Mouse (Mus musculus) layer of hippocampus, adult 9-10 months (tissue): ENCODE results near the gene Bnipl.
A peak's percentile ranks its signal among the peaks of the same experiment; 100 is the strongest.

Experiments used
- DNase-seq: peaks from one replicate; pipeline ENCODE4 v3.0.0; 2022; ENCODE audit warnings: low spot score

The Bnipl gene

DNA sequence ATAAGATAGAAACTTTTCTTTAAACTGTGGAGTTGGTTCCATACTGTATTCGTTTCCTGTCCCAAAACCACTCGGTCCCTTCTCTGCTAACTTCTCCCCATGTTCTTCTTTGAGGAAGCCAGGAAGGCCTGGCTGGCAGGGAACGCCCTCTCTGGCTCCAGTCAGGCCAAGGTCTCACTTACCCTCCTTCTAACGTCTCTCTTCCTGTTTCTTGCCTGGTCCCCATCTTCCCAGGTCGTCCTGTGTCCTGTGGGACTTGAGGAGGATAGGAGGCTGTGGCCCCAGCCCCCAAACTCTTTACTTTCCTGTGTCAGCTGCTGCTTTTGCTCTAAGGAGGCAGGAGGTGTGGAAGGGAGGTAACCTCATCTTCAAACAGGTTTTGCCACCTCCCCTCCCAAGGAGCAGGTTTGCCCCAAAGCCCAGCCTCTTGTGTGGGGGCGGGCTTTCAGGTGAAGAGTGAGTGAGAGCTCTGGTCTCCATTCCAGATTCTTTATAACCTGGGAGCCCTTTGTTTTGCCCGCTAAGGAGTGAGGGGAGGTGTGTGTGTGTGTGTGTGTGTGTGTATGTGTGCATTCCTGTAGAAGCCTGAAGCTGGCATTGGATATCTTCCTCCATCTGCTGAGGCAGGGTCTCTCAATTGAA, at the start of gene Bnipl:
TSS of gene Bnipl (minus strand) at position 411 of the 642 bp plus-strand sequence.
- DNase-seq, result no peak

DNA sequence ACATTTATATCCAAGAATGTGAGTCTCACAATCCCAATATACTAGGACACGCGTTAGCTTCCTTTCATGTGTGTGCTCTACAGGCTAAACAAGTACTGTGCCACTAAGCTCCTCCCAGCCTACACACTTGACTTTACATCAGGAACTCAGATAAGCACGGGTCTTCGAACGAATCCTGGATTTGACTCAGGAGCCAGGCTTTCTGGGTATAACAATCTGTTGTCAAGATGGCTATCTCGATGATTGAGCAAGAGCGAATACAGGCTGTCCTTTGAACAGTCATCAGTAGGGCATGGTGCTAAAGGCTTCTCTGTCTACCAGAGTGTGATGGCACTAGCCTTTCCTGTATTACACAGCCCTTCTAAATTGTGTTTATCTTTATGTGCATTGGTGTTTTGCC, 47.0 kb upstream of the Bnipl start:
- no peak for DNase-seq

- DNase-seq, result no peak
Measured at GRCm38 (mm10) chr3:95296103-95296469, 45.1 kb upstream of the Bnipl start.

DNA sequence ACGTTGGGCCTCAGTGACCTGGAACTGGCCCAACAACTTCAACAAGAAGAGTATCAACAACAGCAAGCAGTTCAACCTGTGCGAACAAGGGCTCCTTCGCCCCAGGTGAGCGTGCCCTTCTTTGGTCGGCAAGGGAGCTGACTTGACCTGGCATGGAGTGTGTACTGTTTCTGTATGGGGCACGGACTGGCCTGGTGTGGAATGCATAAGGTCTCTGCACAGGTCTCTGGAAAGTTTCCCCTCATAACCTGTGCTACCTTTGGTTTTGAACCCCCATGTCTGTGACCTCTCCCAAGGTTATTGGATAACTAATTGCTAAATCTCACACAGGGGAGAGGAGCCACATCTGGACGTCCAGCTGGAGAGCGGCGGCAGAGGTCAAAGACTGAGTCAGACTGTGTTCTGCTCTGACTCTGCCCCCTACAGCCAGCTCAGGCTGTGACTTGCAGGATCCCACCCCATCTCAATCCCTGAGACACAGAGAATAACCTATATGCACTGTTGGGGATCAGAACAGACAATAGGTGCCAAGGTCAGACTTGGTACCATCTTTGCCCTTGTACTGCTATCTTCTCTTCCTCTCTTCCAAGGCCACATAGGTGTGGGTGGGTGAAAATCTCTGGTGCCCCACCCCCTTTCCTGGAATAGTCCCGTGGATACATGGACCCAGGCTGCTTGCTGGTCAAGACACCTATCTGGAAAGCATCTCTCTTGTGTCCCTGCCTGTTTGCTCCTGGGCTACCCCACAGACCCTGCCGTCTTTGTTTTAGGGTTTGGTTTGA, 44.5 kb upstream of the Bnipl start:
- no peak for DNase-seq

GRCm38 (mm10) chr3:95294718-95295117, 43.7 kb upstream of the Bnipl start:
- no peak for DNase-seq

GRCm38 (mm10) chr3:95294316-95294715, 43.3 kb upstream of the Bnipl start:
- DNase-seq, result no peak

DNA sequence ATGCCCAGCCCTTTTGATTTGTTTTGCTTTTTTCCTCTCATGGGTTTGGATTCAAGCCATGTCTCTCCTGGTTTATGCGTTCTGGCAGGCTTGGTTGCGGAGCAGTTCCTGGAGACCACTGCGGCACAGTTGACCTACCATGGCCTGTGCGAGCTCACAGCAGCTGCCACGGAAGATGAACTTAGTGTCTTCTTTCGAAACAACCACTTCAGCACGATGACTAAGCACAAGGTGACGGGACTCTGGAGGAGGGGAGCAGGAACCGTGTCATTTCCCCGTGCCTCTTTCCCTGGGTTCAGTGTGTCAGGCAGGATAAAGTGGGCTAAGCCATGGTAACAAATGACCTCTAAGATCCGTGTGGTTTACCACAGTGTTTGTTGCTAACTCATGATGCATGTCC, 42.5 kb upstream of the Bnipl start:
- no peak for DNase-seq

- DNase-seq, result no peak
Measured at GRCm38 (mm10) chr3:95292899-95293298, 41.9 kb upstream of the Bnipl start.

- no peak for DNase-seq
Measured at GRCm38 (mm10) chr3:95291041-95291440, 40.0 kb upstream of the Bnipl start.

DNA sequence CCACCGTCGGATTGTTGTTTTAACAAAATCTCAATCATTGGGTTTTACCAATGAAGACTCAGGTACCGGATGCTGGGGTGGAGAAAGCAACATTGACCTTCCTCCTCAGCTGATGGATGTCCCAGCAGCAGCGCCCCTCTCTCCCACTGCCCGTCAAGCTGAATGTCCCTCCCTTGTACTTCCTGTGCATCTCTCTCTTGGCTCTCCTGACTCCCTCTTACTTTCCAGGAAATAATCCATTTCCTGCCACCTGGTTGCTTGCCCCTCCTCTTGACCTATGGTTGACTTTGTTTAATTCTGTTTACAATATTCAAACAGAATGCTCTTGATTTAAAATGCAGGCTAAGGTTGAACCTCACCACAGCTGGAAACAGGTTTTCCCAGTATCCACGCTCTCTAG, 39.2 kb upstream of the Bnipl start:
- no peak for DNase-seq

- DNase-seq, result no peak
Measured at GRCm38 (mm10) chr3:95289419-95289818, 38.4 kb upstream of the Bnipl start.

DNA sequence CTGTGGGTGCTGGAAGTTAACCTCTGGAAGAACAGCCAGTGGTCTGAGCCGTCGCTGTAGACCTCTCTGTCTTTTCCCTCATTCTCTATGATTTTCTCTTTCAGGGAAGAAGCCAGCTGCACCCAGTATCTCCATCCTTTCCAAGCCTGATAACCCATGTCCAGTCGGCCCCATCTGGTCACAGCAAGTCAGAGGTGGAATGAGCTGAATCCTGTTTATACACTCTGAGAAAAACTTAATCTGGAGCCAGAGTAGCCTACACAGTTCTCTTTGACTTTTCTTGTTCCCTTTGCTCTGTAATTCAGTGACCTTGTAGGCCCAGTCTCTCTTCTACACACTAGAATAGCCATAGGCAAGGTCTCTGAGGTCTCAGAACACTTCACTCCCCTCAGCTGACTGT, 36.5 kb upstream of the Bnipl start:
- no peak for DNase-seq

- no peak for DNase-seq
Measured at GRCm38 (mm10) chr3:95286510-95286909, 35.5 kb upstream of the Bnipl start.

GRCm38 (mm10) chr3:95286011-95286410, 35.0 kb upstream of the Bnipl start:
- DNase-seq, result no peak

DNA sequence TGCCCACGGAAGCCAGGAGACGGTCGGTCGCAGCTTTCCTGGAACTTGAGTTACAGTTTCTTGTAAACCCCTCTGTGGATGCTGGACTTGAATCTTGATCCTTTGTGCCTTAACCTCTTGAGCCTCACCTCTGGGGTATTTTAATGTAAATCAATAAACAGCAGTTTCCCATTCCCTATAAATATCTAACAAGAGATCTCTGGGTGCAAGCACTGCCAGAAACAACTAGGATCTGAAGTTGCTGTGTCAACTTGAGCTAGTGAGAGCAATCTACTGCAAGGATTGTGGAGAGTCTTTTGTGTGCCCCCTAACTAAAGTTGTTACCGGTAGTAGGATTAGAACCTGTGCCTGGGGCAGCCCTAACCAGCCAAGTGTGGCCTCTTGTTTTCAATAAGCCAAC, 34.4 kb upstream of the Bnipl start:
- no peak for DNase-seq

DNA sequence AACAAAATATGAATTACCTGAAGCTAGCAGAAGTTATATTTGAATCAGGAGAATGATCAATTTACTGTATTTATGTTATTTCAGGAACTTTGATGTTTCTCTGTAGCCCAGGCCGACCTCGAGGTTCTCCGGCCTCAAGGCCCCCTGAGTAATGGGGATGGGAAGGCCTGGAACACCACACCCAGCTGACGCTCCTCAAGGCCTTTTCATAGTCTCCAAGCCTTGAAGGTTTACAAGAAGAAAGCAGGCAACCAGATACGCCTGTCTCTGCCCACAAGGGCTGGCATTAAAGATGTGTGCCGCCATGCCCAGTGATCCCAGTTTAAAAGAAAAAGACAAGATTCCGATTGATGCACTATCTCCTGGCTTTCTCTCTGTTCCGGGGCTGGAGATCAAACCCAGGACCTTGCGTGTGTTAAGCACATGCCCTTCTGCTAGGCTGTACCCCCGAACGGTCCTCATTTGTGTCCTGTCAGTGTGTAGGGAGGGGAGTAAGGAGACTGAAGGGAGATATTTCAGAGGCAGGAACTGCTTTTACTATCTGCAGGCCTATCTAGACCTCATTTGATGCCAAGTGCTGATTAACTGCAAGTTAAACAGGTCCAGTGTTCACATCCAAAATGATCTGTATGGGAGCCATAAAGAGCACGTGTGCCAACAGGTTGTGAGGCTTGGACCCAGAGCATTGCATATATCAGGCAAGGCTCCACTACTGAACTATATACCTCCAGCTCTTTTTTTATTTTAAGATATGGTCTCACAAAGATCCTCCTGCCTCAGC, 33.7 kb upstream of the Bnipl start:
- DNase-seq, result no peak

DNA sequence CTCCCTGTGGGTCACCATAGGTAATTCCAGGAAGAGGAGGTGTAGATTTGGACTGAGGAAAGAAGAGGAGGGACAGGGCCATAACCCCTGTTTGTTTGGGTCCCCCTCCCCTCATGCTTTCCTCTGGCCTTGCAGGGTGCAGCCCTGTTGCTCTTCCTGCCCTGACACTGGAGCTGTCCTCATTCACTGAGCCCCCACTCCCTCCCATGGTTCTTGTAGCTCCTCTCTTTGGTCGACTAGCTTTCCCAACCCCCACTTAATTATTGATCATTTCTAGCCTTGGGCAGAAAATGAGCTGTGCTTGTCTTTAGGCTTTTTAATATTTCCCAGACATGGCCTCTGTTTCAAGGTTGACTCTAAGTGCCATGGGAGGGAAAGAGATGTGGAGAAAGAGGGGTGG, 33.1 kb upstream of the Bnipl start:
- no peak for DNase-seq

DNA sequence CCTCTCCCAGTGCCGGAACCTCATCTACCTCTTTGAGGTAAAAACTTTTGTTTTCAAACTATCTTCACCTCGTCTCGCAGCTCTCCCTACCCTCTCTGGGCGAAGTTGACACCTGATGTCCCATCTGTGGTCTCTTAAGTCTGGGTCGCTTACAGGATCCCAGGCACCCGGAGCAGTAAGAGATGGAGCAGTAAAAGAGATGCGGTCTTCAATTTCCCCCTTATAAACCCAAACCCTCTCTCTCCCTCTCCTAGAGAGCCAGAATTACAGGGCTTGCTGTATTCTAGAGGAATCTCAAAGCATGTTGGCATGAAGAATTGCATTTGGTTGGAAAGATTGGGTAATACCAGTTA, 32.6 kb upstream of the Bnipl start:
- DNase-seq, result no peak

DNA sequence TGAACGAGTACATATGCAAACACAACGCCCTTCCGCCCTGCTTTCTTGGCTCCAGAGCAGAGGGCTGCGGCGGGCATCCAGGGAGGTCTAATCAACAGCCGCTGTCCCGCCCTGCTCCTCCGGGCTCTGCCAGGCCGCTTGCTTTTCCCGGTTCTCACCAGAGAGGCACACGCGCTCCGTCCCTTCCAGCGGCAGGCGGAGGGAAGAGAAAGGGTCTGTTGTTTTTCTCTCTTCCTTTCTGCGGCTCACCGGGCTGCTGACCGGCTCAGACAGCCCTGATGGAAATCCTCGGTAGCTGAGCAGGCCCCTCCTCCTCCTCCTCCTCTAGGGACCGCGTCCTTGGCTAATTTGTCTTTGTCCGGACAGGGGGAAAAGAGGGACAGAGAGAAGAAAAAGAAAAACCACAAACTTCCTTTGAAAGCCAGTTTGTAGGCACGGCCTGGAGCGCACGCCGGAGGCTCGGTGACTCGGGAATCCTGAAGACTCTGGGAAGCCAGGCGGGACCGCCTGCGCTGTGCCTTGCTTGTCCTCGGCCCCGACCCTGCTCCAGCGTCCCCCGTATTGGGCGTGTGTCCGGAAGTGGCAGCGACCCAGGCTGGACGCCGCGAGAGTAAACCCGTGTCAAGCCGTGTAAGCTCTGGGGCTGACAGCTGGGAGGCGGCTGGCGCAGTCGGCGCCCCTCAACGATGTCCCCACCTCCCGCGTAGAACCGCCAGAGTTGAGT, 32.0 kb upstream of the Bnipl start:
- no peak for DNase-seq

DNA sequence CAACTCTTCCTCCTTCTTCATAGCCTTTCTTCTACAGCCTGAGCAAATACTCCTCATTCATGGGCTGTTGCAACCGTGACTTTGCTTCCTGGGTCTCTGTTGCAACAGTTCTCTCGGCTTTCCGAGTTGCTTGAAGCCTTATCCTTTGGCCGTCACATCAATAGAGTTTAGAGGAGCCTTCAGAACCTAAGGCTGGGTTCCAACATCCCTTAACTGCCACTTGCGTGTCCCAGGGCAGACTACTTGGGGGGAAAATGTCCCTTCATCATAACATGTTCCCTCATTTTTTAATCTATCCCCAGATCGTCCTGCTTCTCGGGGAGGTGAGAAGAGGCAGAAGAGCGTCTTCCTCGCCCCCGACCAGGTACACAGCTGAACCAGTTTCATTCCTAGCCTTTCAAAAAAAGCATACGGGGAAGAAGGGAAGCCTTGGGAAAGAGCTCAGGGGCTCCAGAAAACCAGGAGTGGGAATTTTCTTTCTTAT, 31.4 kb upstream of the Bnipl start:
- no peak for DNase-seq

DNA sequence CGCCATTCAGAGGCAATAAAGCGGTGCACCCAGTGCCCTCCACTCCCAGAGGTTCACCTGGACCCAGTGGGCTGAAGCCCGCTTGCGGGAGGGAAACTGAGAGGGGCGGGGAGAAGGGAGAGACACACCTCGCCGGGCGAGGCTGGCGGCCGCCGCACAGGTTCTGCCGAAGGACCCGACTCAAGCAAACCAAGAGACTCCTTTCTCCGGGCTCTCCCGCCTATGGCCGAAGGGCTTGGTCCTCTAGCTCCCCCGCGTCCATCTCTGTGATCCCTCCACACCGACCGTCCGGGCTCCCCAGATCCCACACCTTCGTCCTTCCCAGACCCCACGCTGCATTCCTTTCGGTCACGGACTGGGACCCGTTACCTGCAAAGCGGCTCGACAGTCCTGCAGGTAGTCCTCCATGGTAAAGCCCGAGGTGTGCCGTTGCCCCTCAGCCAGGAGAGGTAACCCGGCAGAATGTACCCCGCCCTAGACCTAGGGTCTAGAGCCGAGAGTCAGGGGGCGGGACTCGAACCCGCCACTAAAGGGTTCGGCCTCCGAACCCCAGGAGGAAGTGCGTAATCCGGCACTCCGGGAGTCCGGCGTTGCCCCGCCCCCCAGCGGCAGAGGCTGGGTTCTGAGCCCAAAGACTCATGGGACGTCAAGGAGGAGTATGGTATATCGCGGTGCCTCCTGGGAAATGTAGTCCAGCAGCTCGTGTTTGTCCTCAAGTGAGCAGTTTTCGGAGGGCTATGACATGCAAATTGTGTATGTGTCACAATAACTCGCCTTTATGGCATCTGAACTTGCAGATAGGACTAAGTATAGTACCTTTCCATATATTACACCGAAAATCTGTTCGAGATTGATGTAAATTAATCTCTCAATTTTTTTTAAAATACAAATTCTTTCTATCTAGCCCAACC, 30.5 kb upstream of the Bnipl start, which contains the start of the genes Mindy1 and Prune1:
TSS of gene Mindy1 (plus strand) at position 130 of the 911 bp plus-strand sequence.
TSS of gene Prune1 (minus strand) at position 861 of the 911 bp plus-strand sequence.
- peak; percentile 92 for DNase-seq
